Mouse (Mus musculus): ENCODE measurements around the gene Myo5c.

DNA sequence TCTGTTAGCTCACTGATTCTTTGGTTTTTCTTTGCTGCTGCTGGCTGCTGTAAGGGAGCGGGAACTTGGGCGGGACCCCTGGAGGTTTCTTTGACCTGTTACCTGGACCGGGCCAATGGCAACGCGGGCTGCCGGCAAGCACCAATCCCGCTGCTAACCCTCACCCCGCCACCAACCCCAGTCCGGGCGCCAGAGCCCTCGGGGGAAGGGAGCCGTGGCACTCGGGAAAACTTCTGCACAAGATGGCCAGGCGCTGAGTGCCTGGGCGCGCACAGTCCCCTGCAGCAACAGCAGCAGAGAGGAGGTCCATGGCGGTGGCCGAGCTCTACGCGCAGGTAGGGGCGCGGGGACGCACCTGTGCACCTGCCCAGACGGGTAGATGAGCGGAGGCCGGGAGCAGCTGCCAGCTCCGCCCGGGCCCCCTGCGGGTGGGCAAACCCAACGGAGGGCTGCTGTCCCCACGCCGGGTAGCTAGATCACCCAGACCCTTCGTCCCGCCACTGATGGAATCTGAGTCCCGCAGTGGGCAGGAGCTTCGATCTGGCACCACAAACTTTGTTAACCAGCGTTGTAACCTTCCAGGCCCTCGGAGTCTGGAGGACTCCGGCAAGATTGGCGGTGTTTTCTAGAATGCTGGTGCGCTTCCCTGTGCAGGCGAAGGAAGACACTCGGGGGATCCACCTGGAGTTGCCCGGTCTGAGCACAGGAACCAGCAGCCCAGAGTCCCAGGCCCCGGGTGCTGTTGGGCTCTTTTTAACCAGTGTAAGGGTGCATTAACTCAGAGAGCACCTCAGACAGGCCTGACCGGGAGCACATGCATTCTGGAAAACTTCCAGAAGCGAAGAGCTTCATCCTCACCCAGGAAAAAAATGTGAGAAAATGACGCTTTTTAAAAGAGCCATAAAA is at the start of gene Myo5c:
- TF ChIP-seq CTCF (IDR thresholded peaks at IDR 0.05; ENCODE audit: insufficient read depth, low read length) (no peak), POLR2A (IDR thresholded peaks at IDR 0.05; ENCODE audit: borderline replicate concordance, extremely low read depth, low read depth, low read length) (peak; percentile 88; the same call in 1 of the 2 replicates)
